In genomic region chr14:105057934-105058333, GRCm38 (mm10) we compare ENCODE assay signal across 20 mouse cellular contexts.
DNase-seq lines count a peak whose midpoint lies in the region; ATAC-seq and TF ChIP-seq lines count a peak whose summit lies in the region.
"Had no signal": no experiment of that assay in that cellular context is flagged by ENCODE, and none has a peak within 500 bp of the region (broad histone marks: within the 10 kb centered on the region; RNA-seq: fewer than 3 reads in every experiment).

No protein-coding gene starts in this region.

- no peak overlapping the region for H3K9ac ChIP-seq in CH12.LX (ENCODE audit: insufficient read depth, low read depth)

- peak; percentile 98 for TF ChIP-seq EP300 in CH12.LX (IDR thresholded peaks at IDR 0.05; ENCODE audit: low read length)

- H3K79me2 ChIP-seq in CH12.LX (replicated peaks; ENCODE audit: control insufficient read depth, extremely low read depth, insufficient read depth, poor library complexity, severe bottlenecking), result no peaks in the 10 kb centered on the region

- in situ Hi-C loops in CH12.LX (cut with MboI; ENCODE audit: low pct_ligation_motif_present, low pct_unique_long_range_greater_than_20kb, low sequenced_read_pairs), result no loop called here

- no peak for TF ChIP-seq CTCF in CH12.LX (conservative IDR thresholded peaks at IDR 0.05 in 1 of 2, IDR thresholded peaks at IDR 0.05 in 1 of 2; ENCODE audit: low read depth in 2 of 2, low read length in 2 of 2)

- intact Hi-C loops in left cerebral cortex, postnatal 36 days (cut with DNase I), result no loop called here

- H3K9me3 ChIP-seq in CH12.LX (replicated peaks; ENCODE audit: low read length), result no peaks in the 10 kb centered on the region

- H3K4me3 ChIP-seq in CH12.LX (replicated peaks in 1 of 3; ENCODE audit: low read depth in 2 of 3, low read length in 2 of 3, poor library complexity in 1 of 3), result no peak overlapping the region

- no peaks in the 10 kb centered on the region for H3K27me3 ChIP-seq in CH12.LX (replicated peaks)

- no peak overlapping the region for H3K4me2 ChIP-seq in CH12.LX (ENCODE audit: insufficient read depth, low read depth, poor library complexity, severe bottlenecking)

- no peak for TF ChIP-seq POLR2A in CH12.LX (IDR thresholded peaks at IDR 0.05; ENCODE audit: low read depth, low read length)

- H3K36me3 ChIP-seq in CH12.LX (replicated peaks in 1 of 2; ENCODE audit: control insufficient read depth in 1 of 2, insufficient read depth in 1 of 2, low read length in 1 of 2), result no peaks in the 10 kb centered on the region
- H3K36me3 ChIP-seq: G1E had no signal

- no peak for ATAC-seq in CD4-positive, CD25-positive, alpha-beta regulatory T cell, adult 4 months
- ATAC-seq: activated CD4-positive, CD25-positive, alpha-beta regulatory T cell, adult 4 months; Patski had no signal

- DNase-seq in CD4-positive, CD25-positive, alpha-beta regulatory T cell, adult 2 months (ENCODE audit: low read depth, low spot score), result peak; percentile 7
- peak; percentile 72 for DNase-seq in CH12.LX (ENCODE audit: extremely low read depth)
- DNase-seq in left cerebral cortex, postnatal 36 days (ENCODE audit: low spot score in 2 of 2), result no peak
- DNase-seq: adrenal gland, adult 2 months; adrenal gland, adult 8-10 months; adrenal gland, postnatal 10 days; adrenal gland, postnatal 14 days; adrenal gland, postnatal 25 days; adrenal gland, postnatal 36 days; B cell, adult 2 months; cerebellum, adult 11 months; cerebellum, adult 11-12 months; cerebellum, adult 18-20 months; cerebellum, adult 2 months; cerebellum, adult 8-10 months; cerebellum, adult 9-10 months had no signal

- H3K4me1 ChIP-seq in CH12.LX (ENCODE audit: control insufficient read depth in 1 of 2, insufficient read depth in 2 of 2), result peaks cover 5 to 28% of the 10 kb centered on the region in 2 experiments; a peak in 3 of 4 replicates

- no peak for TF ChIP-seq RAD21 in CH12.LX (IDR thresholded peaks at IDR 0.05; ENCODE audit: low read depth, low read length)

- dilution Hi-C loops in CH12.LX (cut with MboI; ENCODE audit: extremely low pct_ligation_motif_present, extremely low pct_unique_long_range_greater_than_20kb, low sequenced_read_pairs), result no loop called here

- H3K27ac ChIP-seq in CH12.LX (ENCODE audit: insufficient read depth, low read depth), result no peak overlapping the region

TF ChIP-seq in CH12.LX, 34 proteins besides CTCF, POLR2A, EP300 and RAD21:
- no peak for TF ChIP-seq CHD2 (IDR thresholded peaks at IDR 0.05; ENCODE audit: low read length)
- TF ChIP-seq ZKSCAN1 (IDR thresholded peaks at IDR 0.05; ENCODE audit: borderline replicate concordance, low read depth, low read length), result no peak
- no peak for TF ChIP-seq HCFC1 (IDR thresholded peaks at IDR 0.05; ENCODE audit: low read depth, low read length)
- TF ChIP-seq NRF1 (IDR thresholded peaks at IDR 0.05; ENCODE audit: low read depth, low read length), result no peak
- TF ChIP-seq SIN3A (IDR thresholded peaks at IDR 0.05; ENCODE audit: low read length), result no peak
- no peak for TF ChIP-seq MXI1 (IDR thresholded peaks at IDR 0.05; ENCODE audit: low read depth, low read length)
- TF ChIP-seq ETS1 (conservative IDR thresholded peaks at IDR 0.05; ENCODE audit: low read depth, low read length), result peak; percentile 44; the same call in 1 of the 2 replicates
- TF ChIP-seq MAFK (IDR thresholded peaks at IDR 0.05; ENCODE audit: insufficient replicate concordance, low read length), result 0 out of 2 replicates have a peak, but pooled peaks have one; percentile 46
- TF ChIP-seq NELFE (IDR thresholded peaks at IDR 0.05; ENCODE audit: low read depth, low read length), result no peak
- TF ChIP-seq GABPA (IDR thresholded peaks at IDR 0.05; ENCODE audit: insufficient replicate concordance, low read depth, low read length), result no peak
- TF ChIP-seq USF1 (IDR thresholded peaks at IDR 0.05; ENCODE audit: low read depth, low read length), result no peak
- no peak for TF ChIP-seq MAX (IDR thresholded peaks at IDR 0.05; ENCODE audit: low read length)
- TF ChIP-seq RCOR1 (conservative IDR thresholded peaks at IDR 0.05; ENCODE audit: low read depth, low read length), result no peak
- TF ChIP-seq KAT2A (IDR thresholded peaks at IDR 0.05; ENCODE audit: insufficient replicate concordance, low read length), result no peak
- no peak for TF ChIP-seq ELF1 (IDR thresholded peaks at IDR 0.05; ENCODE audit: low read depth, low read length)
- TF ChIP-seq TBP (conservative IDR thresholded peaks at IDR 0.05; ENCODE audit: low read depth, low read length), result no peak
- peak; percentile 97 for TF ChIP-seq JUN (IDR thresholded peaks at IDR 0.05; ENCODE audit: insufficient read depth, low read depth, low read length)
- no peak for TF ChIP-seq ZMIZ1 (IDR thresholded peaks at IDR 0.05; ENCODE audit: low read depth, low read length)
- peak; percentile 100 for TF ChIP-seq JUND (conservative IDR thresholded peaks at IDR 0.05; ENCODE audit: low read depth, low read length)
- no peak for TF ChIP-seq UBTF (IDR thresholded peaks at IDR 0.05; ENCODE audit: low read depth, low read length)
- TF ChIP-seq MEF2A (IDR thresholded peaks at IDR 0.05; ENCODE audit: borderline replicate concordance, low read depth, low read length), result peak; percentile 61; the same call in 1 of the 2 replicates
- TF ChIP-seq SMC3 (IDR thresholded peaks at IDR 0.05; ENCODE audit: low read depth, low read length), result no peak
- TF ChIP-seq CHD1 (IDR thresholded peaks at IDR 0.05; ENCODE audit: low read depth, low read length), result no peak
- TF ChIP-seq USF2 (conservative IDR thresholded peaks at IDR 0.05; ENCODE audit: low read depth, low read length), result no peak
- peak; percentile 88 for TF ChIP-seq IRF4 (IDR thresholded peaks at IDR 0.05; ENCODE audit: low read depth, low read length)
- no peak for TF ChIP-seq PAX5 (IDR thresholded peaks at IDR 0.05; ENCODE audit: low read length)
- 0 out of 2 replicates have a peak, but pooled peaks have one; percentile 25 for TF ChIP-seq MYC (IDR thresholded peaks at IDR 0.05; ENCODE audit: low read depth, low read length)
- TF ChIP-seq TCF12 (IDR thresholded peaks at IDR 0.05; ENCODE audit: low read depth, low read length), result no peak
- no peak for TF ChIP-seq E2F4 (IDR thresholded peaks at IDR 0.05; ENCODE audit: insufficient replicate concordance, low read depth, low read length)
- TF ChIP-seq POLR2AphosphoS2 (IDR thresholded peaks at IDR 0.05; ENCODE audit: low read depth, low read length), result no peak
- TF ChIP-seq ZNF384 (IDR thresholded peaks at IDR 0.05; ENCODE audit: low read depth, low read length), result no peak
- TF ChIP-seq BHLHE40 (IDR thresholded peaks at IDR 0.05; ENCODE audit: low read depth, low read length), result 0 out of 2 replicates have a peak, but pooled peaks have one; percentile 19
- TF ChIP-seq MAZ (IDR thresholded peaks at IDR 0.05; ENCODE audit: low read depth, low read length), result no peak
- TF ChIP-seq ZC3H11A (IDR thresholded peaks at IDR 0.05; ENCODE audit: low read depth, low read length), result no peak

Comparison
In these comparisons a context has a peak if more than half of its experiments do, and no peak if none do; other contexts are left out.
1. DNase-seq: peak in CD4-positive, CD25-positive, alpha-beta regulatory T cell, adult 2 months (single experiment) and CH12.LX (single experiment); none in left cerebral cortex, postnatal 36 days (0 of 2).